Mouse (Mus musculus): ENCODE results near the gene Hist1h3c.

- TF ChIP-seq GATA1 (IDR thresholded peaks at IDR 0.05; ENCODE audit: borderline replicate concordance, low read length): no peak
- TF ChIP-seq FLI1 (IDR thresholded peaks at IDR 0.05; ENCODE audit: low read length): no peak
These were observed 16.8 kb downstream of the Hist1h3c start for GRCm38 (mm10) chr13:23728472-23729191.
